Mouse (Mus musculus): ENCODE data around the gene Gpc5.

DNA sequence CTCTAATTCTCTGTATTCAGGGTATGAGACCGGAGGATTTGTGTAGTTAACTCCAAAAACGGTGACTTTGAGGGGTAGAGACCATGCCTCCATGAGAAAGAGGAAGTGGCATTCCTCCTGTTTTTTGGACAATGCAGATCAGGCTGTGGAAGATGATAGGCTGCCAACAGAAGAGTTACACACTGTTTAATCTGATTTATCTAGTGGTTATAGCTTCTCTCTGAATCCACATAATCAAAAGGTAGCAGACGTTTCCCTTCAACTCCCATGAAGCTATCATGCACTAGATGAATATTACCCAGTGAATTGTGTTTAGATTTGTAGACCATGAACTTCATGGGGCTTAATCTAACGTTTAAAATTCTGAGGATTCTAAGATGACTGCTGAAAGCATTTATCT is 522.1 kb downstream of the Gpc5 start:
- TF ChIP-seq POLR2A (IDR thresholded peaks at IDR 0.05; ENCODE audit: low read depth, low read length), result no peak
- TF ChIP-seq ZMIZ1 (IDR thresholded peaks at IDR 0.05; ENCODE audit: low read depth, low read length), result no peak
- no peak for TF ChIP-seq MAX (IDR thresholded peaks at IDR 0.05; ENCODE audit: low read length)
- TF ChIP-seq CTCF (conservative IDR thresholded peaks at IDR 0.05 in 1 of 2, IDR thresholded peaks at IDR 0.05 in 1 of 2; ENCODE audit: low read depth in 2 of 2, low read length in 2 of 2), result no peak
- TF ChIP-seq IRF4 (IDR thresholded peaks at IDR 0.05; ENCODE audit: low read depth, low read length), result no peak
- TF ChIP-seq PAX5 (IDR thresholded peaks at IDR 0.05; ENCODE audit: low read length), result no peak
- TF ChIP-seq NRF1 (IDR thresholded peaks at IDR 0.05; ENCODE audit: low read depth, low read length), result no peak
- no peak for TF ChIP-seq GABPA (IDR thresholded peaks at IDR 0.05; ENCODE audit: insufficient replicate concordance, low read depth, low read length)
- TF ChIP-seq USF1 (IDR thresholded peaks at IDR 0.05; ENCODE audit: low read depth, low read length), result no peak
- TF ChIP-seq RAD21 (IDR thresholded peaks at IDR 0.05; ENCODE audit: low read depth, low read length), result no peak

Measured in CH12.LX (cell line).